Mouse (Mus musculus) adrenal gland, adult 2 months (tissue): ENCODE measurements around the gene Col4a2. TPM values are rescaled to one million over a fixed set of nuclear protein-coding genes. Genes with fewer than 3 reads are reported as not detected.
A peak's percentile ranks its signal among the peaks of the same experiment; 100 is the strongest.
"Not testable (repeated sequence)": the region's sequence is repeated elsewhere in the genome, so short reads cannot be mapped to it uniquely, and the experiment has no call there.

Experiments
- DNase-seq: peaks from one replicate; pipeline ENCODE4 v3.0.0; 2021
- polyA plus RNA-seq: library from polyadenylated mRNA; depleted of rRNA; stranded (reverse); fragments of >200 nt; gene quantifications from 2 replicates; pipeline ENCODE4 v1.2.3, GENCODE M21; 2012
- total RNA-seq, 2 experiments: library from RNA; stranded (reverse); gene quantifications; 2 replicates each; pipeline ENCODE4 v1.2.3; 2021

Gene Col4a2
- total and polyA plus RNA-seq, 3 experiments = 115 to 193 (median 127) TPM

DNA sequence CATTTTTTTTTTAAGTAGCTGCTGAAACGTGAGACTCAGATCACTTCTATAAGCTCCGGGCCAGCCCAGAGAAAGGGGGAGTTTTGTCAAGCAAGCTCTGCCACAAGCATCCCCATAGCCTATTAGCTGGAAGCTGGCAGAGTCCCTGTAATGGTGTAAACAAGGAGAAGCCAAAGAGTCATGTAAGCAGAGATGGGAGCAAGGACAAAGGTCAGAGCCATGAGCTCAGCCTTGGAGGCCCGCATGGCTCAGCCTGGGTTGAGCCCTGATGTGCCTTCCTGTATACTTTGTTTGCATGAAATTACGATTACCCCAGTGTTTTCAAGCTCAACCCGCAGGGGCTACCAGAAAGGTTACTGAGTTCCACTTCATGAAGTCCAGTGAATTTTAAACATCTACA is 146.4 kb downstream of the Col4a2 start:
- DNase-seq = peak; percentile 66

- peak; percentile 59 for DNase-seq
These were observed 148.3 kb downstream of the Col4a2 start for GRCm38 (mm10) chr8:11460934-11461333.

GRCm38 (mm10) chr8:11461847-11462246 is 149.2 kb downstream of the Col4a2 start:
- peak; percentile 82 for DNase-seq

GRCm38 (mm10) chr8:11462641-11463040 is 150.0 kb downstream of the Col4a2 start:
- DNase-seq = no peak

- DNase-seq = no peak
These were observed 150.9 kb downstream of the Col4a2 start for GRCm38 (mm10) chr8:11463541-11463888.

DNA sequence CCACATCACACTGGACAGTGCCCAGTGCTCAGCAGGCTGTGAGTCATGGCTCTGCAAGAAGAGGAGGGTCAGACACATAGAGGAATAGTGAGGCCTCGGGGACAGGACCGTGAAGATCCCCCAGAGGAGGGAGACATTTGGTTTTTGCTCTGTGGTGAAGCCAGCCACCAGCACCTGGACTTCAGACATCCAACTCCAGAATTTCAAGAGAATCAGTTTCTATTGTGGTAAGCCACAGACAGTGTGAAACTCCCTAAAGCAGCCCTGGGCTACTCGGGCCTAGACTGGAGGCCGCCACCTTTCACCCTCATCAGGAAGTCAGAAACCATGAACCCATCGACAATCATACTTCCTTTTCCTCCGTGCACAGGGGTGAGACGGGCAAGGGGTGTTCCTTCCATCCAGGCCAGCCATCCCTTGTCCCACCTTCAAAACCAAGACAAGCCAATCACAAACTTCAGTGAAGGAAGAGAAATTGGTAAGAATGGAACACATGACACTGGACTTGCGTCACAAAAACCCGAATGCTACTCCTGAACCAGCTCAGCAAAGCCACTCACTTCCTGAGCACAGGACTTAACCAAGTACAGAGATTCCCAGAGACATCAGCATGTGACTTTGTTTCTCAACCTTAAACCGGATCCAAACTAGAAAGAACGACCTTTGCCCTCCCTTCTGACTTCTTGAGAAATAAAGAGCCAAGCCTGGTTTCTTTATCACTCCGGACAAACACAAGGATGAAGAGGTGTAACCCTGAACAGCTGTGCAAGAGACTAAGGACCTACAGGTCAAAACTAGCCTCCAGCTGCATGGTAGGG is 151.5 kb downstream of the Col4a2 start:
- peak; percentile 77 for DNase-seq

DNA sequence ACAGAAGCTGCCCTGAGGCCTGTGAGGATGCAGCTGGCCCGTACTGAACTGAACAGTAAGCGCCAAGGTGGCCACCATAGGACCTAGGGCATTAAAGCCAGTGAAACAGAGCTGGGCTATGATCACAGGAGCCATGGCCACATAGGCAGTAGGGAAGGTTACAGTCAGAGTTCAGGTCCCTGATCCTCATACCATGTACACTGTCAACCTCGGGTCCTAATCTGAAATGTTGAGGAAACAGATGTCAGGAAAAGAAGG is 152.0 kb downstream of the Col4a2 start:
- no peak for DNase-seq

- no peak for DNase-seq
These were observed 153.0 kb downstream of the Col4a2 start for GRCm38 (mm10) chr8:11465619-11466018.

GRCm38 (mm10) chr8:11466528-11466927 is 153.9 kb downstream of the Col4a2 start:
- DNase-seq = not testable (repeated sequence)

DNA sequence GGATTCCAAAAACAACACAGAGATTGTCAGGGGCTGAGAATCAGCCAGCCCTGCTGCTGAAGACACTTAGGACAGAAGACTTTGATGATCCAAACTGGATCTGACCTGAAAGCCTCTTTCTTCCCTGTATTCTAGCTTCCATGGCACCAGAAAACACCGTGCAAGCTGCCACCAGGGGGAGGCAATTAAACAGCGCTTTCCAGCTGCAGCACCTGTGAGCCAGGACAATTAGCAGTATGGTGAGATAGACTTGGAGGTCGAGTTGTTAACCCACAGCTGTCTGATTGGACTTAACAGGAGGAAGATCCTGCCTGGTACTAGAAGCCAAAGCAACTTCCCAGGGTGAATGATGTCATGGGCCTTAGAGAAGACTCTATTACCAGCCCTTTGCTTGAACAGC is 156.5 kb downstream of the Col4a2 start:
- DNase-seq = peak; percentile 56

- no peak for DNase-seq
These were observed 158.1 kb downstream of the Col4a2 start for GRCm38 (mm10) chr8:11470694-11471093.

GRCm38 (mm10) chr8:11471309-11471708 is 158.7 kb downstream of the Col4a2 start:
- no peak for DNase-seq

GRCm38 (mm10) chr8:11473072-11473471 is 160.5 kb downstream of the Col4a2 start:
- DNase-seq = peak; percentile 48

- DNase-seq = no peak
These were observed 162.8 kb downstream of the Col4a2 start for GRCm38 (mm10) chr8:11475397-11475796.

DNA sequence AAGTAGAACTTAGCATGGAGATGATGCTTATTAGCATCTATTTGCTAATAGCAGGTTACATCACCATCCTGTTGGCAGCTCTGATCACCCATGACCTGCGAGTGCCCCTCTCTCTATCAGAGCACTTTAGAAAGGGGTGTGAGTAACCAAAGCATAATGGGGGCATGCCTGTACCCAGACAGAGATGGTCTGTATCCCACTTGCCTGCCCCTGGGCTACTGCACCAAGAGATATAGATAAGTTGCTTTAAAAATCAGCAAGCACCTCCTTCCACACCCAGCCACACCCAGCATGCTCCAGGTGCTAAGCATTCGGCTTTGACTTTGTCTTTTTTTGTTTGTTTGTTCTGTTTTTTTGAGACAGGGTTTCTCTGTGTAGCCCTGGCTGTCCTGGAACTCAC is 163.3 kb downstream of the Col4a2 start:
- DNase-seq = no peak

DNA sequence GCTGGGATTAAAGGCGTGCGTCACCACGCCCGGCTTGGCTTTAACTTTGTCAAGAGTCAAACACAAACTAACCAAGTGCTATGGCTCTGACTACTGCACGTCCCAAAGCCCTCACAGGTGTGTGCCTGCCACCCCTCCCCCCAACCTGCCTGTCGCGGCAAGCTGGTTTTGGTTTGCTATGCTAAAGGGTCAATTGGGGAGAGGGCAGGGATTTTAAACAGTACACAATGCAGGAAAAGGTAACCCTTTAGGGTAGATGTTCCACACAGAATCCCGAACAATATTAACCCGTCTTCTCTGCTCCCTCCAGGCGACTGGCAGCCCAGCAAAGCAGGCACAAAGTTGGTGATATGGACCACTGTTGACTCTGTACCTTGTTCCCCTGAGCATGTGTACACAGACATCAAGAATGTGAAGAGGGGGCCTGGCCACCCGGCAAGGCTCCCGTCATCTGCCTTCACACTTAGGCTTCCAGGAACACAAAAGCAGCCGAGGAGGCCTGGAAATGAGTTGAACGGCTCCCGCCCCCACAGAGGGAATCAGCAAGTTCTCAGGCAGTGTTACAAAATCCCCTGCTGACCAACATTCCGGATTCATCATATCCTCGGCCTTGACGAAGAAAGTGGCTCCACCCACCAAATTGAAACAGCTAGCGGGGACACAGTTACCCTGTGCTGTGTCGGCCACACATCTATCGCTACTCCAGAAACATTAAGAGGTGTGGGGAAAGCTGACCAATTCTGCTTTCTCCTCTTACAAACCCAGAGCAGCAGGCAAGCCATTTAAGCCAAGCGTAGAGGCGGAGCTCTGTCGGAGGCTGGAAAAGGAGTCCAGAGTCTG is 164.0 kb downstream of the Col4a2 start:
- DNase-seq = peak; percentile 89

DNA sequence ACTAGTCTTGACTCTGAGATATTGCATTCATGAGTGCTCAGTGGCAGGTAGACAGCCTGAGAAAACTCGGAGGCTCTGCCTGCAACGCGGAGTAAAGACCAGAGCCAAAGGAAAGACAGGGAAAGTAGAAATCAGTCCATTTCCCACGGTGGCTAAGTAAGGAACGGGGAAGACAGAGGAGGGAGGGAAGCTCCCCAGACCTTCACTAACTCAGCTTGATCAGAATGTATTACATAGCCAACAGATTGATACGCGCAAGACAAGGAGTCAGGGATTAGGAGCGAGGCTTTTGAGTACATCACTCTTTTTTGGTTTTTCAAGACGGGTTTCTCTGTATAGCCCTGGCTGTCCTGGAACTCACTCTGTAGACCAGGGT is 164.6 kb downstream of the Col4a2 start:
- no peak for DNase-seq

- DNase-seq = peak; percentile 85
These were observed 165.5 kb downstream of the Col4a2 start, which contains the start of gene Rab20 for GRCm38 (mm10) chr8:11477811-11478761. Rab20 (minus strand) TSS chr8:11478710.

DNA sequence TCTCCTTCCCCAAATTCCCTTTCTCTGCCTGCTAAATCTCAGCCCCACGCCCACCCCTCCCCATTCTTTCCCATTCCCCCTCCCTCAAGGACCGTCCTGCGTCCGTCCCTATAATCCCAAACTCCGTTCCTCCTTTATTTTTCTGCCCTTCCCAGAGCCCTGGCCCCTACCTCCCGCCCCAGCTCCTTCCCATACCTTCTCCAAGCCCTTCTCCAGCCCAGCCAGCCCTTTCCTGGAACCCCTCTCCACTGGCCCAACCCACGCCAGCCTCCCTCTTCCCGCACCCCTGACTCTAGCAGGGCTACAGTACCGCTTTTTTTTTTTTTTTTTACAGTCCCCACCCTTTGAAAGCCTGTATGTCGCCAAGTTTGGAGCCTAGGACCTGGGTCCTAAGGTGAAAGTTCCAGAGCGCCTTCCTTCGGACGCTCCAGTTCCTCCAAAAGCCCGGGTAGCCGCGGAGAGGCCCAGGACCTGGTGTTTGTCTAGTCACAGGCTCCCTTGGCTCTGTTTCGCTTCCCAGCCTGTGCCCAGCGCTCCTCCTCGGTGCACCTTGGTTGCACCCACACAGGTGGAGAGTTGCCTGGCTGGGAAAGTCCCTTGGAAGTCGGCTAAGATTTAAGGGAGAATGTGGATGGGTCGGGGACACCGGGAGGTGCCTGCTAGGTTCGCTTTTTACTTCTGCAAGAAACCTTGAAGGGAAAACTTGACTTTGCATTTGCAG is 166.4 kb downstream of the Col4a2 start:
- peak; percentile 30 for DNase-seq

- DNase-seq = no peak
These were observed 167.0 kb downstream of the Col4a2 start for GRCm38 (mm10) chr8:11479591-11479990.

- DNase-seq = no peak
These were observed 169.3 kb downstream of the Col4a2 start for GRCm38 (mm10) chr8:11481876-11482275.

- DNase-seq = no peak
These were observed 169.9 kb downstream of the Col4a2 start for GRCm38 (mm10) chr8:11482537-11482936.
